Mouse (Mus musculus): ENCODE measurements at regions not wholly inside any gene's neighbourhood (a gene's known extent, or its start where the extent isn't known, plus 50 kb on each side); places are given as distances from the start of the nearest gene placed in this dataset.

GRCm38 (mm10) chr17:85932360-85933132, 212.4 kb downstream of the Srbd1 start:
- DNase-seq (ENCODE audit: extremely low spot score): no peak

GRCm38 (mm10) chr17:85931955-85932354, 213.0 kb downstream of the Srbd1 start:
- DNase-seq (ENCODE audit: extremely low spot score): no peak

GRCm38 (mm10) chr17:85930789-85931188, 214.2 kb downstream of the Srbd1 start:
- no peak for DNase-seq (ENCODE audit: extremely low spot score)

GRCm38 (mm10) chr17:85930331-85930730, 214.6 kb downstream of the Srbd1 start:
- no peak for DNase-seq (ENCODE audit: extremely low spot score)

GRCm38 (mm10) chr17:85929699-85930286, 215.2 kb downstream of the Srbd1 start:
- no peak for DNase-seq (ENCODE audit: extremely low spot score)

- DNase-seq (ENCODE audit: extremely low spot score): no peak
Observed at GRCm38 (mm10) chr17:85928543-85928942, 216.4 kb downstream of the Srbd1 start.

- no peak for DNase-seq (ENCODE audit: extremely low spot score)
Observed at GRCm38 (mm10) chr17:85927261-85927660, 217.7 kb downstream of the Srbd1 start.

- no peak for DNase-seq (ENCODE audit: extremely low spot score)
Observed at GRCm38 (mm10) chr17:85926044-85926443, 218.9 kb downstream of the Srbd1 start.

- no peak for DNase-seq (ENCODE audit: extremely low spot score)
Observed at GRCm38 (mm10) chr17:85921219-85921673, 223.7 kb downstream of the Srbd1 start.

- DNase-seq (ENCODE audit: extremely low spot score): no peak
Observed at GRCm38 (mm10) chr17:85919868-85920267, 225.1 kb downstream of the Srbd1 start.

GRCm38 (mm10) chr17:85915870-85916269, 227.8 kb upstream of the Six2 start:
- no peak for DNase-seq (ENCODE audit: extremely low spot score)

- no peak for DNase-seq (ENCODE audit: extremely low spot score)
Observed at GRCm38 (mm10) chr17:85914062-85914461, 226.0 kb upstream of the Six2 start.

GRCm38 (mm10) chr17:85908709-85909108, 220.6 kb upstream of the Six2 start:
- no peak for DNase-seq (ENCODE audit: extremely low spot score)

GRCm38 (mm10) chr17:85906597-85907187, 218.6 kb upstream of the Six2 start:
- DNase-seq (ENCODE audit: extremely low spot score): no peak

GRCm38 (mm10) chr17:85902575-85902974, 214.5 kb upstream of the Six2 start:
- no peak for DNase-seq (ENCODE audit: extremely low spot score)

GRCm38 (mm10) chr17:85899096-85899495, 211.0 kb upstream of the Six2 start:
- DNase-seq (ENCODE audit: extremely low spot score): no peak

- DNase-seq (ENCODE audit: extremely low spot score): no peak
Observed at GRCm38 (mm10) chr17:85895978-85896377, 207.9 kb upstream of the Six2 start.

GRCm38 (mm10) chr17:85891243-85891642, 203.2 kb upstream of the Six2 start:
- no peak for DNase-seq (ENCODE audit: extremely low spot score)

- DNase-seq (ENCODE audit: extremely low spot score): no peak
Observed at GRCm38 (mm10) chr17:85889746-85890532, 201.9 kb upstream of the Six2 start.

- DNase-seq (ENCODE audit: extremely low spot score): no peak
Observed at GRCm38 (mm10) chr17:85888568-85889398, 200.7 kb upstream of the Six2 start.

GRCm38 (mm10) chr17:85886675-85887074, 198.6 kb upstream of the Six2 start:
- no peak for DNase-seq (ENCODE audit: extremely low spot score)

Measured in embryo, embryonic 9.5 days (tissue).